Mouse (Mus musculus) MEL (cell line): Measurements from ENCODE around the gene Skor1. TPM values are rescaled to one million over a fixed set of nuclear protein-coding genes. Genes with fewer than 3 reads are reported as not detected.

ENCODE experiments used
- DNase-seq: peaks from one replicate; pipeline ENCODE4 v3.0.0; 2011; ENCODE audit warnings: low read depth, low spot score
- H3K27ac ChIP-seq: 2 replicates; pipeline ENCODE4 v1.5.1; 2012; ENCODE audit warnings: low read depth, mild to moderate bottlenecking, control low read depth, low read length, moderate library complexity; ENCODE audit not compliant: control insufficient read depth
- H3K27me3 ChIP-seq, 2 experiments: fragments of 150-350 bp in 1 of 2; sonication (generic) in 1 of 2; 2 replicates each; pipeline ENCODE4 v1.6.1; 2012; ENCODE audit warnings: low read length in 2 of 2, mild to moderate bottlenecking in 2 of 2, improper control_type of control experiment in 1 of 2, moderate library complexity in 1 of 2; ENCODE audit not compliant: insufficient read depth in 2 of 2, control insufficient read depth in 1 of 2
- H3K36me3 ChIP-seq, 2 experiments: 2 replicates each; pipeline ENCODE4 v1.6.1; 2012 to 2014; ENCODE audit warnings: low read length in 2 of 2, improper control_type of control experiment in 1 of 2, inconsistent platforms in 1 of 2, mild to moderate bottlenecking in 1 of 2; ENCODE audit not compliant: insufficient read depth in 2 of 2, control insufficient read depth in 1 of 2
- H3K4me1 ChIP-seq, 2 experiments: fragments of 150-350 bp in 1 of 2; sonication (generic) in 1 of 2; 2 replicates each; pipeline ENCODE4 v1.6.1; 2012; ENCODE audit warnings: low read length in 2 of 2, improper control_type of control experiment in 1 of 2, mild to moderate bottlenecking in 1 of 2; ENCODE audit not compliant: insufficient read depth in 2 of 2, control insufficient read depth in 1 of 2
- H3K4me3 ChIP-seq, 2 experiments: fragments of 150-350 bp in 1 of 2; sonication (generic) in 1 of 2; 2 replicates each; pipeline ENCODE4 v1.5.1; 2012; ENCODE audit warnings: low read depth in 2 of 2, low read length in 2 of 2, mild to moderate bottlenecking in 2 of 2, moderate library complexity in 2 of 2, control low read depth in 1 of 2, improper control_type of control experiment in 1 of 2; ENCODE audit not compliant: control insufficient read depth in 1 of 2, insufficient read depth in 1 of 2
- H3K79me2 ChIP-seq: 2 replicates; pipeline ENCODE4 v1.6.1; 2012; ENCODE audit warnings: mild to moderate bottlenecking, low read length, moderate library complexity; ENCODE audit not compliant: control insufficient read depth, poor library complexity, insufficient read depth
- H3K9ac ChIP-seq: 2 replicates; pipeline ENCODE4 v1.6.1; 2012; ENCODE audit warnings: low read depth, mild to moderate bottlenecking, control low read depth, low read length, moderate library complexity; ENCODE audit not compliant: control insufficient read depth, poor library complexity, severe bottlenecking
- H3K9me3 ChIP-seq: fragments of 150-350 bp; sonication (generic); replicated peaks from 2 replicates; pipeline ENCODE4 v1.6.1; 2012; ENCODE audit warnings: mild to moderate bottlenecking, low read length, improper control_type of control experiment, moderate library complexity; ENCODE audit not compliant: insufficient read depth
- BHLHE40 ChIP-seq: IDR thresholded peaks from 2 replicates; pipeline ENCODE4 v1.6.1; 2012; ENCODE audit warnings: low read depth, mild to moderate bottlenecking, inconsistent platforms, low read length, improper control_type of control experiment, borderline replicate concordance
- CTCF ChIP-seq, 3 experiments: IDR thresholded peaks in 2 of 3; conservative IDR thresholded peaks in 1 of 3; 2 replicates each; pipeline ENCODE4 v1.5.1; 2011 to 2012; ENCODE audit warnings: low read length in 3 of 3, low read depth in 2 of 3, mild to moderate bottlenecking in 2 of 3, improper control_type of control experiment in 1 of 3, inconsistent platforms in 1 of 3, mixed read lengths in 1 of 3, moderate library complexity in 1 of 3; ENCODE audit not compliant: control insufficient read depth in 1 of 3, insufficient read depth in 1 of 3, poor library complexity in 1 of 3, severe bottlenecking in 1 of 3
- E2F4 ChIP-seq: IDR thresholded peaks from 2 replicates; pipeline ENCODE4 v1.6.1; 2011; ENCODE audit warnings: low read depth, low read length, improper control_type of control experiment, borderline replicate concordance
- EP300 ChIP-seq, 2 experiments: IDR thresholded peaks; 2 replicates each; pipeline ENCODE4 v1.6.1; 2011; ENCODE audit warnings: improper control_type of control experiment in 2 of 2, low read length in 2 of 2, low read depth in 1 of 2, mild to moderate bottlenecking in 1 of 2
- ETS1 ChIP-seq: IDR thresholded peaks from 2 replicates; pipeline ENCODE4 v1.6.1; 2012; ENCODE audit warnings: low read depth, mild to moderate bottlenecking, inconsistent platforms, low read length, improper control_type of control experiment, moderate library complexity
- GATA1 ChIP-seq: IDR thresholded peaks from 2 replicates; pipeline ENCODE4 v1.6.1; 2011; ENCODE audit warnings: low read depth, low read length, improper control_type of control experiment
- KAT2A ChIP-seq: conservative IDR thresholded peaks from 2 replicates; pipeline ENCODE4 v1.6.1; 2012; ENCODE audit warnings: low read depth, low read length, improper control_type of control experiment, inconsistent platforms
- MAFK ChIP-seq: IDR thresholded peaks from 2 replicates; pipeline ENCODE4 v1.6.1; 2011; ENCODE audit warnings: low read depth, mild to moderate bottlenecking, low read length, improper control_type of control experiment, borderline replicate concordance
- MAX ChIP-seq: IDR thresholded peaks from 2 replicates; pipeline ENCODE4 v1.6.1; 2011; ENCODE audit warnings: low read length, improper control_type of control experiment
- NRF1 ChIP-seq: IDR thresholded peaks from 2 replicates; pipeline ENCODE4 v1.6.1; 2014; ENCODE audit warnings: low read depth, mild to moderate bottlenecking, inconsistent platforms, low read length, improper control_type of control experiment, moderate library complexity; ENCODE audit not compliant: poor library complexity, insufficient read depth, severe bottlenecking
- POLR2AphosphoS2 ChIP-seq: IDR thresholded peaks from 2 replicates; pipeline ENCODE4 v1.6.1; 2011; ENCODE audit warnings: low read length, improper control_type of control experiment
- RCOR1 ChIP-seq: IDR thresholded peaks from 2 replicates; pipeline ENCODE4 v1.6.1; 2012; ENCODE audit warnings: low read depth, mild to moderate bottlenecking, inconsistent platforms, low read length, improper control_type of control experiment
- TAL1 ChIP-seq: IDR thresholded peaks from 2 replicates; pipeline ENCODE4 v1.6.1; 2012; ENCODE audit warnings: mild to moderate bottlenecking, inconsistent platforms, low read length, moderate library complexity, mixed read lengths
- TCF12 ChIP-seq: IDR thresholded peaks from 2 replicates; pipeline ENCODE4 v1.6.1; 2014; ENCODE audit warnings: low read depth, mild to moderate bottlenecking, inconsistent platforms, low read length, improper control_type of control experiment, moderate library complexity
- USF1 ChIP-seq: IDR thresholded peaks from 2 replicates; pipeline ENCODE4 v1.6.1; 2014; ENCODE audit warnings: low read depth, mild to moderate bottlenecking, inconsistent platforms, low read length, improper control_type of control experiment, moderate library complexity
- USF2 ChIP-seq, 2 experiments: IDR thresholded peaks; 2 replicates each; pipeline ENCODE4 v1.6.1; 2011 to 2012; ENCODE audit warnings: improper control_type of control experiment in 2 of 2, low read length in 2 of 2, borderline replicate concordance in 1 of 2, inconsistent platforms in 1 of 2, low read depth in 1 of 2, mild to moderate bottlenecking in 1 of 2; ENCODE audit not compliant: insufficient read depth in 1 of 2
- ZMIZ1 ChIP-seq: IDR thresholded peaks from 2 replicates; pipeline ENCODE4 v1.6.1; 2012; ENCODE audit warnings: low read depth, mild to moderate bottlenecking, inconsistent platforms, low read length, improper control_type of control experiment, moderate library complexity
- polyA plus RNA-seq, 2 experiments: library from polyadenylated mRNA; stranded (reverse) in 1 of 2; unstranded in 1 of 2; fragments of >175 nt in 1 of 2; fragments of >200 nt in 1 of 2; gene quantifications; 2 replicates each; pipeline versions ENCODE4 v1.2.1 to v1.2.4; 2012; ENCODE audit warnings: low replicate concordance in 2 of 2, low read depth in 1 of 2; ENCODE audit not compliant: insufficient read length in 2 of 2, insufficient read depth in 1 of 2, missing spikeins in 1 of 2
- total RNA-seq: library from RNA; depleted of rRNA; stranded (reverse); fragments of 300-350 nt; gene quantifications from 2 replicates; pipeline ENCODE4 v1.2.3, GENCODE M21; 2012

Gene Skor1
- total and polyA plus RNA-seq, 3 experiments, result 0.06 TPM; not detected in 2

DNA sequence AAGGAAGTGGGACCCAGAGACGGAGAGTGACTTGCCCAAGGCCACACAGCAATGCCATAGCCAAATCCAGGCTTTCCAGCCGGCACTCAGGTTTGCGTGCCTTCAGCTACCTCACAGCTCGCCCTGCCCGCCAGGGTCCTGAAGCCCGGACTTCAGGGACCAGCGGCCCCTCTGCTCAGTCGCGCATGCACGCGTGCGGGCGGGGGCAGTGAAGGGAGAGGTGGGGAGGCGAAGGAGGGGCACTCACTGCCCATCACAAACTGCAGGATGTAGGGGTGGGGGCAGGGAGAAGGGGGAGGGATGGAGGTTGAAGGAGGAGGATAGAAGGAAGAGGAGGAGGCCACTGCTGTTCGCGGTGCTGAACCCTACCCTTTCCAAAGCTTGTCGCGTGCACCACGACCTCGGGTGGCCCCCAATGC is 1.9 kb downstream of the Skor1 start:
- H3K4me1 ChIP-seq, result no peaks in the 10 kb centered on the region
- H3K27ac ChIP-seq, result no peak overlapping the region
- no peaks in the 10 kb centered on the region for H3K36me3 ChIP-seq
- no peak overlapping the region for H3K4me3 ChIP-seq
- H3K9me3 ChIP-seq, result no peaks in the 10 kb centered on the region
- H3K27me3 ChIP-seq, result no peaks in the 10 kb centered on the region
- no peak for TF ChIP-seq RCOR1
- no peak for TF ChIP-seq EP300 (IDR thresholded peaks at IDR 0.05; ENCODE audit: low read depth in 1 of 2, low read length in 2 of 2)
- TF ChIP-seq CTCF (IDR thresholded peaks at IDR 0.05 in 2 of 3, conservative IDR thresholded peaks at IDR 0.05 in 1 of 3; ENCODE audit: control insufficient read depth in 1 of 3, insufficient read depth in 1 of 3, low read depth in 2 of 3, low read length in 3 of 3, poor library complexity in 1 of 3, severe bottlenecking in 1 of 3), result no peak
- TF ChIP-seq GATA1, result no peak
- TF ChIP-seq TCF12, result no peak
- TF ChIP-seq MAX, result no peak
- no peak for TF ChIP-seq USF2 (IDR thresholded peaks at IDR 0.05; ENCODE audit: borderline replicate concordance in 1 of 2, insufficient read depth in 1 of 2, low read depth in 1 of 2, low read length in 2 of 2)
- no peak for TF ChIP-seq POLR2AphosphoS2
- no peak for TF ChIP-seq KAT2A
- TF ChIP-seq TAL1, result no peak
- no peaks in the 10 kb centered on the region for H3K79me2 ChIP-seq
- DNase-seq, result no peak
- H3K9ac ChIP-seq, result no peak overlapping the region

DNA sequence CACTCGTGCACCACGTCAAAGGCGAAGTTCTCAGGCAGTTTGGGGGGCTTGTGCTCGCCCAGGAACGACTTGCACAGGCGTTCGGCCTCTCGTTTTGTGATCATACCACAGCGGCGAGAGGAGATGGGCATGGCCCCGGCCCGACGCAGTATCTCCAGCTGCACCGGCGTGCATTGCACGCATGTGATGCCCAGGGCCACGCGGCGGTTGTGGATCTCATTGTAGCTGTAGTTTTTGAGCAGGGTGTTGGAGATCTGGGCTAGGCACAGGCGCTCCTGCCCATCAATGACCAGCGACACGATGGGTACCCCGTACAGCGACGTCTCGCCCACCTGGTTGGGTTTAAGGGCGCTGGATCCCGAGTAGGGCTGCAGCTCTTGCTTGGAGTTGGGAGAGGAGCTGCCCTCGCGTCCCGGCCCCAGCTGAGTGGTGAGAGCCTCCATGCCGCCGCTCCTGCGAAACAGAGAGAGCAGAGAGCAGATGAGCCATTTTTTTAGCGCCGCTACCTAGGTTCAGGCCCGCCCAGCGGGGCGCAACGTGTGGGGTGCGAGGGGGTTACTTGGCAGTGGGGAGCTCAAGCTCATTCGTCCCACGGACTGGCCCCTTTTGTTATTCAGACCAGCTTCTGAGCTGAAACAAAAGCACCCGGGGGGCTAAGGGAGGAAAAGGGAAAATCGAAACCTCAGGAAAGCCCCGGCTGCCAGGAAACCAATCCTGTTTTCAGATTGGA is 2.5 kb downstream of the Skor1 start:
- H3K27me3 ChIP-seq, result no peaks in the 10 kb centered on the region
- H3K27ac ChIP-seq, result no peak overlapping the region
- no peak overlapping the region for H3K4me3 ChIP-seq
- TF ChIP-seq EP300 (IDR thresholded peaks at IDR 0.05; ENCODE audit: low read depth in 1 of 2, low read length in 2 of 2) (no peak), USF1 (no peak), MAFK (no peak), BHLHE40 (no peak), NRF1 (no peak), ETS1 (no peak), E2F4 (no peak), ZMIZ1 (no peak)
- no peak overlapping the region for H3K9ac ChIP-seq
- H3K9me3 ChIP-seq, result no peaks in the 10 kb centered on the region
- DNase-seq, result no peak
- H3K79me2 ChIP-seq, result no peaks in the 10 kb centered on the region
- no peaks in the 10 kb centered on the region for H3K36me3 ChIP-seq
- no peaks in the 10 kb centered on the region for H3K4me1 ChIP-seq
